Mouse (Mus musculus) intestine, embryonic 15.5 days (tissue): ENCODE data around the gene Asb2. TPM values are rescaled to one million over a fixed set of nuclear protein-coding genes. Genes with fewer than 3 reads are reported as not detected.

Experiments used
- ATAC-seq: fragments of 200-750 bp; cut with Nextera tagmentation; 2 replicates; pipeline ENCODE4 v1.8.0; 2017; ENCODE audit warnings: moderate TSS enrichment, moderate library complexity
- H3K27ac ChIP-seq: fragments of 300-500 bp; sonication (generic); 2 replicates; pipeline ENCODE4 v1.5.1; 2015; ENCODE audit warnings: mild to moderate bottlenecking, inconsistent platforms
- H3K27me3 ChIP-seq: fragments of 300-500 bp; sonication (generic); replicated peaks from 2 replicates; pipeline ENCODE4 v1.6.1; 2015; ENCODE audit warnings: inconsistent platforms
- H3K36me3 ChIP-seq: fragments of 300-500 bp; sonication (generic); 2 replicates; pipeline ENCODE4 v1.6.1; 2015; ENCODE audit warnings: inconsistent platforms
- H3K4me1 ChIP-seq: fragments of 300-500 bp; sonication (generic); replicated peaks from 2 replicates; pipeline ENCODE4 v1.6.1; 2015; ENCODE audit warnings: inconsistent platforms
- H3K4me2 ChIP-seq: fragments of 300-500 bp; sonication (generic); replicated peaks from 2 replicates; pipeline ENCODE4 v1.6.1; 2015; ENCODE audit warnings: mild to moderate bottlenecking, inconsistent platforms
- H3K4me3 ChIP-seq: fragments of 300-500 bp; sonication (generic); replicated peaks from 2 replicates; pipeline ENCODE4 v1.5.1; 2015; ENCODE audit warnings: inconsistent platforms
- H3K9ac ChIP-seq: fragments of 300-500 bp; sonication (generic); 2 replicates; pipeline ENCODE4 v1.6.1; 2015; ENCODE audit warnings: inconsistent platforms
- H3K9me3 ChIP-seq: fragments of 300-500 bp; sonication (generic); 2 replicates; pipeline ENCODE4 v1.6.1; 2016; ENCODE audit warnings: inconsistent platforms
- WGBS: fragments of 180-500 bp; shearing (Covaris S2); methylation state at CpG from one replicate; pipeline ENCODE4 v1.1.7; 2015; 5-methylcytosine and 5-hydroxymethylcytosine counted together
- polyA plus RNA-seq: library from polyadenylated mRNA; unstranded; fragments of >200 nt; fragmentation: Nextera tagmentation; extraction: Ambion mirVana; gene quantifications from 2 replicates; pipeline ENCODE4 v1.2.1, GENCODE M21; 2015

The Asb2 gene
- polyA plus RNA-seq, 1 experiment from 2014 or later = 16.5 TPM

DNA sequence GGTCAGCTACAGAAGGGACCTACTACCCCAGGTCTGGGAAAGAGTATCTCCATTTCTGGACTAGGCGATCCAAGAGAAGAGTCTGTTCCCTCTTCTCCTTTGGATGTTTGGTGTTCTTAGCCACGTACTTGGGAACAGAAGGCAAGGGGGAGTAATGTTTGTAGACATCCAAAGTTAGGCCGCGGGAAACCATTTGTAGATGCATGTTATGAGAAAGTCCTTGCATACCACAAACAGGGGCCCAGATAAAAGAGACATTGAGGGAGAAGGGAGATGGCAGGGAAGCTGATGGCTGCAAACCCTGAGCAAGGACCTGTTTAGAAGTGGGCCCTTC is 581 bp upstream of the Asb2 start:
- Histone ChIP-seq H3K36me3 (no peaks in the 10 kb centered on the region), H3K9ac (no peak overlapping the region), H3K4me3 (no peak overlapping the region), H3K4me2 (no peak overlapping the region), H3K27ac (0 out of 2 replicates have a peak overlapping the region, but pooled peaks have one; percentile 36), H3K9me3 (no peaks in the 10 kb centered on the region), H3K4me1 (no peaks in the 10 kb centered on the region), H3K27me3 (no peaks in the 10 kb centered on the region)
- no peak for ATAC-seq
- WGBS = 94% methylated on average over 4 of the region's 4 CpGs

DNA sequence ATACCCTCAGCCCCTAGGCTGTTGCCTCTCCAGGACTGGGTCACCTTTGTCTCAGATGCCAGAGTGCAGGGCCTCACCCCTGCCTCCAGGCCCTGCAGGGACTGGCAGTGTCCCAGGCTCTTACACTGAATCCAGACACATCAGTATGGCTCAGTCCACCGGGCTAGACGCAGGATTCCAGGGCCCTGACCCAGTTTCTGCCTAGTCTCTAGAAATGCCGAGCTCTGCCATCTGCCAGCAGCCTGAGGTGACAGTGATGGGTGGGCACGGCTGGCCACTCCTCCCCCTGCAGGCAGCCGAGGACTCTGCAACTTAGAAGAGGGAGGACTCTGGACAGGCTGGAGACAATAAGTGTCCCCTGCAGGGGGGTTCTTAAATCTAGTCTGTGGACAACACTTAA is 2.3 kb downstream of the Asb2 start:
- Histone ChIP-seq H3K4me1 (no peaks in the 10 kb centered on the region), H3K4me3 (0 out of 2 replicates have a peak overlapping the region, but pooled peaks have one; percentile 7), H3K27ac (no peak overlapping the region), H3K4me2 (peak overlapping the region; percentile 38), H3K9ac (no peak overlapping the region), H3K27me3 (no peaks in the 10 kb centered on the region), H3K36me3 (no peaks in the 10 kb centered on the region), H3K9me3 (no peaks in the 10 kb centered on the region)
- peak; percentile 29; the same call in 1 of the 2 replicates for ATAC-seq
- 18% methylated on average over 5 of the region's 5 CpGs for WGBS

DNA sequence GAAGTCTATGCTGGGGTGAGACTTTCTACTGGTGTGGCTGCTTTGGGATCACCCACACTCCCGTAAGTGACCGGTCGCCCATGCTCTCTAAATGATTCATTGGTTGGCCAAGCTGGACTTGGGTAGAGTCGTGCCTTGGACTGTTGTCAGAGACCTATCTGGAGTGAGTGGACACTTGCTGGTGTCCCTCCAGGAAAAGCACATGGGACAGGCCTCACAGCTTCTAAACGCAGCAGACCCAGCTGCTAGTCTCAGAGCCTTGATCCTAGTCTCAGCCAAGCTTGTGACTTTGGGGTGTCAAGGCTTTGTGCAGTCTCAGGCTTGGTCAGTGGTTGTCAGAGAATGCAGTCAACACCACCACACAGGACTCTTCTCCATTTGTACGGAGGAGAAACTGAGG is 3.1 kb downstream of the Asb2 start:
- no peak overlapping the region for H3K9ac ChIP-seq
- no peak overlapping the region for H3K4me3 ChIP-seq
- H3K9me3 ChIP-seq = no peaks in the 10 kb centered on the region
- WGBS = 91% methylated on average over 6 of the region's 6 CpGs
- H3K4me1 ChIP-seq = no peaks in the 10 kb centered on the region
- no peaks in the 10 kb centered on the region for H3K27me3 ChIP-seq
- no peak for ATAC-seq
- no peak overlapping the region for H3K4me2 ChIP-seq
- no peaks in the 10 kb centered on the region for H3K36me3 ChIP-seq
- H3K27ac ChIP-seq = no peak overlapping the region

DNA sequence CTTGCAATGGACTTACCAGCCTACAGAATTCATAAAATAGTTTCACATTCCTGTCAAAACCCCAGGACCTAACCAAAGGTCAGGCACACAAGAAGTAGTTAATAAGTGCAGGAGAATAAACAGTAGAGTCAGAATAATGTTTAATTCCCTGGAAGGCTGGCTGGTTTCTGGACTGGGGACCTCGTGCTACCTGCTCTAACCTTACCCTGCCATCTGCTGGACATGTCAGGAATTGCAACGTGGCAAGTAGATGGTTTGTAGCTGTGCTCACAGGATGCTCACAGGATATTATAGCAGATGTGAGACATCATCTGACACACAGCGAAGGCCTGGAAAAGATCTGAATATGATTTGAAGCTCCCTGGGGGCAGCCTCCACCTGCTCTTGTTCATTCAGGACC is 7.3 kb downstream of the Asb2 start:
- Histone ChIP-seq H3K9me3 (no peaks in the 10 kb centered on the region), H3K27ac (no peak overlapping the region), H3K4me1 (no peaks in the 10 kb centered on the region), H3K4me2 (no peak overlapping the region), H3K9ac (no peak overlapping the region), H3K4me3 (no peak overlapping the region), H3K36me3 (no peaks in the 10 kb centered on the region), H3K27me3 (no peaks in the 10 kb centered on the region)
- 7% methylated on average over 3 of the region's 3 CpGs for WGBS
- peak; percentile 57 for ATAC-seq

- Histone ChIP-seq H3K36me3 (no peaks in the 10 kb centered on the region), H3K9me3 (no peaks in the 10 kb centered on the region), H3K9ac (no peak overlapping the region), H3K27me3 (no peaks in the 10 kb centered on the region), H3K4me1 (no peaks in the 10 kb centered on the region), H3K4me3 (no peak overlapping the region), H3K27ac (no peak overlapping the region), H3K4me2 (no peak overlapping the region)
- WGBS = 60% methylated on average over 5 of the region's 5 CpGs
- no peak for ATAC-seq
Observed at GRCm38 (mm10) chr12:103347406-103347805, 8.4 kb downstream of the Asb2 start.

DNA sequence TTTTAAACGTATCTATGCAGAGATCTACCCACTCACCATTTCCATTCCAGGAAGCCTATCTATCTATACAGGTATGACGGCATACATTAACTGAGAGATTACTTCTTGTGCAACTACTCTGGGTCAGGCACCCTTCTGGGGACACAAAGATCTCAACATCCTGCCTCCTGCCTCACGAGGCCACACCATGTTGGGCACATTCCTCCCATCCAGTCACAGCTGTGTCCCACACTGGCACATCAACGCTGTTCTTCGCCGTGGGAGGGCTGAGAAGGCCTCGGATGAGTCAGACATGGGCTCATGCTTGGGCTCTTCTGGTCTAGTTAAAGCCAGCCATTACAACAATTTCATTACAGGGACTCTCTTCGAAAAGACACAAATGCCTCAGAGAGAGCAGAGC is 8.9 kb downstream of the Asb2 start:
- no peak overlapping the region for H3K4me2 ChIP-seq
- 81% methylated on average over 8 of the region's 8 CpGs for WGBS
- H3K4me1 ChIP-seq = no peaks in the 10 kb centered on the region
- no peaks in the 10 kb centered on the region for H3K9me3 ChIP-seq
- no peaks in the 10 kb centered on the region for H3K36me3 ChIP-seq
- no peaks in the 10 kb centered on the region for H3K27me3 ChIP-seq
- H3K27ac ChIP-seq = no peak overlapping the region
- H3K4me3 ChIP-seq = no peak overlapping the region
- no peak for ATAC-seq
- no peak overlapping the region for H3K9ac ChIP-seq

GRCm38 (mm10) chr12:103344934-103345333 is 10.9 kb downstream of the Asb2 start:
- no peak overlapping the region for H3K9ac ChIP-seq
- no peaks in the 10 kb centered on the region for H3K27me3 ChIP-seq
- H3K36me3 ChIP-seq = no peaks in the 10 kb centered on the region
- no peak overlapping the region for H3K4me3 ChIP-seq
- no peak for ATAC-seq
- H3K27ac ChIP-seq = no peak overlapping the region
- H3K4me1 ChIP-seq = no peaks in the 10 kb centered on the region
- H3K9me3 ChIP-seq = no peaks in the 10 kb centered on the region
- H3K4me2 ChIP-seq = no peak overlapping the region
- WGBS = 67% methylated on average over 7 of the region's 7 CpGs

DNA sequence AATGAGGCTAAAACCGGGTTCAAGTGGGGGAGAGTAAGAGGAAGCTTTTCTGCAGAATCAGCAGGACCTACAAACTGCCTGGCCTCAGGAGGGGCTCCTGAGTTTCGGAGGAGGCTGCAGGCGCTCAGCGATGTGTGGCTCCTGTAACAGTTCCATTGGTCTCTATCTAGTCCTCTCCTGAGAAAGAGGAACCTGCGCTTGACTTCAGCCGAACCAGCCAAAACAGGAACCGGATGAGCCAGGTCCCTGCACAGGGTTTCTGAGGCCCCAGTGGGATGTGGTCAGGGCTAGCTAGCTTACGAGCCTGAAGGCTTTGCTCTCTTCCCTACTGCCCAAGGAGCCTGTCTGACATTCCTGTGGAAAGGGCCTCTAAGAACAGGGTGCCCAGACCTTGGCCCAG is 12.3 kb downstream of the Asb2 start:
- no peak overlapping the region for H3K4me2 ChIP-seq
- 79% methylated on average over 8 of the region's 8 CpGs for WGBS
- no peaks in the 10 kb centered on the region for H3K27me3 ChIP-seq
- ATAC-seq = no peak
- no peaks in the 10 kb centered on the region for H3K4me1 ChIP-seq
- no peaks in the 10 kb centered on the region for H3K36me3 ChIP-seq
- H3K4me3 ChIP-seq = no peak overlapping the region
- no peak overlapping the region for H3K27ac ChIP-seq
- H3K9ac ChIP-seq = no peak overlapping the region
- H3K9me3 ChIP-seq = no peaks in the 10 kb centered on the region

- Histone ChIP-seq H3K4me2 (no peak overlapping the region), H3K27ac (no peak overlapping the region), H3K4me3 (no peak overlapping the region), H3K4me1 (no peaks in the 10 kb centered on the region), H3K36me3 (no peaks in the 10 kb centered on the region), H3K9me3 (no peaks in the 10 kb centered on the region), H3K27me3 (no peaks in the 10 kb centered on the region), H3K9ac (no peak overlapping the region)
- no peak for ATAC-seq
- WGBS = 78% methylated on average over 5 of the region's 5 CpGs
Observed at GRCm38 (mm10) chr12:103341212-103341611, 14.6 kb downstream of the Asb2 start.

DNA sequence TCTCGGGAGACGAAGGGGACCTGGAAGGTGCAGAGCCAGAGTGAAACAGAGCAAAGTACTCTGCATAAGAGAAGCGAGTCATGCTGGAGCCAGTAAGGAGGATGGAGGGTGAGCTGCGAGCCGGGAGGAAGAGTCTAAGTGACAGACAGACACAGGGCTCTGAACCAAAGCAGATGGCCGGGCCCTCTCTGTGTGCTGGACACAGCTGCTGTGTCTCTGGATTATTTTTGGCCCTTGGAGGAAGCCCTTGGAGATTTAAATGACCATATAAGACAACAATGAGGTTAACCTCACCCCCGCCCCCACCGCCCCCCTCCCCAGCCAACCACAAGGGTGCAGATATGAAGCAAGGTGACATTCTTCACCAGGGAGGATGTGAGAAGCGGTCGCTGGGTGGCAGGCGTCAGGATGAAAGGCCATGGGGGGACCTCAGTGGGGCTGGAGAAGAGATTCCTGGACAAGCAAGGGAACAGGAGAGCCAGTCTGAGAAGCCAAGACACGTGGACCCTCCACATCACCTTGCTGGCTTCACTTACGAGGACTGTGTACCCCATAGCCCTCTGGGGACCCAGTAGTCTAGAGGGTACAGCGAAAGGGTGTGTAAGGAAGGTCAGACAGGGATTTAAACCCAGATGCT is 17.5 kb downstream of the Asb2 start:
- H3K36me3 ChIP-seq = no peaks in the 10 kb centered on the region
- no peak overlapping the region for H3K9ac ChIP-seq
- H3K4me3 ChIP-seq = no peak overlapping the region
- H3K4me1 ChIP-seq = no peaks in the 10 kb centered on the region
- 62% methylated on average over 14 of the region's 14 CpGs for WGBS
- no peaks in the 10 kb centered on the region for H3K27me3 ChIP-seq
- no peak overlapping the region for H3K4me2 ChIP-seq
- ATAC-seq = no peak
- peak overlapping the region; percentile 6; the same call in 1 of the 2 replicates for H3K27ac ChIP-seq
- no peaks in the 10 kb centered on the region for H3K9me3 ChIP-seq

DNA sequence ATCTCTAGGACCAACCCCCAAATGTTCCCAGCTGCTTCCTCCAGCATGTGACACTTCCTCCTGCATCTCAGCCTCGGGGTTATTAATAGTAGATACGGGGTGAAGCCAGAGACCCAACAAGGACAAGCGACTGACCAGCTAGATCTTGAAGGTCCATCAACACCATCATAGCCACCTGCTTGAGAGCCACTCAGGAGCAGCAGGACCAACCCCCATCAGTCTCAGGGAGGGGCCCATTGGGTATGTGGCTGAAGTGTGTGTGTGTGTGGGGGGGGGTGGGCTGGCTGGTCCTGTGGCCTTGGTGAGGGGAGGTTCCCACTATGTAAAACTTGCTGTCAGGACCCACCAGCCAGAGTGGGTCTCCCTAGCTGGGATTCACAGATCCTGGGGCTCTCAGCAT is 19.0 kb downstream of the Asb2 start:
- WGBS = 71% methylated on average over 3 of the region's 3 CpGs
- no peaks in the 10 kb centered on the region for H3K4me1 ChIP-seq
- H3K9me3 ChIP-seq = no peaks in the 10 kb centered on the region
- H3K27me3 ChIP-seq = no peaks in the 10 kb centered on the region
- H3K9ac ChIP-seq = no peak overlapping the region
- no peak overlapping the region for H3K27ac ChIP-seq
- no peaks in the 10 kb centered on the region for H3K36me3 ChIP-seq
- H3K4me3 ChIP-seq = no peak overlapping the region
- no peak overlapping the region for H3K4me2 ChIP-seq
- no peak for ATAC-seq

- ATAC-seq = no peak
- Histone ChIP-seq H3K9ac (no peak overlapping the region), H3K4me1 (0 out of 2 replicates have a peak, but pooled peaks cover 3% of the 10 kb centered on the region), H3K9me3 (no peaks in the 10 kb centered on the region), H3K4me3 (no peak overlapping the region), H3K36me3 (no peaks in the 10 kb centered on the region), H3K27ac (no peak overlapping the region), H3K4me2 (no peak overlapping the region), H3K27me3 (no peaks in the 10 kb centered on the region)
- 94% methylated on average over 15 of the region's 15 CpGs for WGBS
Observed at GRCm38 (mm10) chr12:103333426-103333825, 22.4 kb downstream of the Asb2 start.

GRCm38 (mm10) chr12:103332879-103333278 is 22.9 kb downstream of the Asb2 start:
- ATAC-seq = no peak
- Histone ChIP-seq H3K4me2 (no peak overlapping the region), H3K4me3 (no peak overlapping the region), H3K9me3 (no peaks in the 10 kb centered on the region), H3K4me1 (0 out of 2 replicates have a peak, but pooled peaks cover 4% of the 10 kb centered on the region), H3K9ac (no peak overlapping the region), H3K27ac (no peak overlapping the region), H3K27me3 (no peaks in the 10 kb centered on the region), H3K36me3 (no peaks in the 10 kb centered on the region)
- 69% methylated on average over 2 of the region's 2 CpGs for WGBS
